In genomic region chr6:98949286-98949685, GRCm38 (mm10) we compare ENCODE assay signal across 10 mouse cellular contexts.
DNase-seq lines count a peak whose midpoint lies in the region; ATAC-seq lines count a peak whose summit lies in the region.
"Had no signal": no experiment of that assay in that cellular context is flagged by ENCODE, and none has a peak within 500 bp of the region (broad histone marks: within the 10 kb centered on the region; RNA-seq: fewer than 3 reads in every experiment).

No protein-coding gene starts in this region.

- H3K27ac ChIP-seq in heart, embryonic 12.5 days (ENCODE audit: poor library complexity, severe bottlenecking), result 0 out of 2 replicates have a peak overlapping the region, but pooled peaks have one; percentile 30
- H3K27ac ChIP-seq in limb, embryonic 12.5 days, result peak overlapping the region; percentile 80; the same call in 1 of the 2 replicates
- H3K27ac ChIP-seq in forebrain, embryonic 16.5 days (ENCODE audit: low read length), result no peak overlapping the region
- H3K27ac ChIP-seq: liver, embryonic 13.5 days had no signal

- H3K4me1 ChIP-seq in heart, embryonic 12.5 days (replicated peaks), result peaks cover 39% of the 10 kb centered on the region
- peaks cover 33% of the 10 kb centered on the region for H3K4me1 ChIP-seq in limb, embryonic 12.5 days (replicated peaks)
- H3K4me1 ChIP-seq in forebrain, embryonic 16.5 days (replicated peaks; ENCODE audit: control insufficient read depth, insufficient read depth, low read length), result peaks cover 30% of the 10 kb centered on the region

- peaks cover 48% of the 10 kb centered on the region for H3K36me3 ChIP-seq in heart, embryonic 12.5 days
- peaks cover 19% of the 10 kb centered on the region for H3K36me3 ChIP-seq in limb, embryonic 12.5 days
- no peaks in the 10 kb centered on the region for H3K36me3 ChIP-seq in forebrain, embryonic 16.5 days (ENCODE audit: control insufficient read depth, insufficient read depth)

- H3K4me2 ChIP-seq in heart, embryonic 12.5 days, result no peak overlapping the region
- no peak overlapping the region for H3K4me2 ChIP-seq in limb, embryonic 12.5 days
- no peak overlapping the region for H3K4me2 ChIP-seq in forebrain, embryonic 16.5 days (ENCODE audit: low read length)
- H3K4me2 ChIP-seq: liver, embryonic 13.5 days had no signal

- no peaks in the 10 kb centered on the region for H3K9me3 ChIP-seq in heart, embryonic 12.5 days (replicated peaks)
- no peaks in the 10 kb centered on the region for H3K9me3 ChIP-seq in limb, embryonic 12.5 days
- H3K9me3 ChIP-seq in forebrain, embryonic 16.5 days (ENCODE audit: control insufficient read depth, low read length), result no peaks in the 10 kb centered on the region
- H3K9me3 ChIP-seq: liver, embryonic 13.5 days had no signal

- peak; percentile 39 to 46 for DNase-seq in heart, adult 18-20 months
- no peak for DNase-seq in heart, postnatal 36 days
- DNase-seq in NIH3T3 (ENCODE audit: low read depth), result peak; percentile 64
- DNase-seq in frontal cortex, postnatal 25 days (ENCODE audit: low spot score in 2 of 2), result no peak
- no peak for DNase-seq in spleen, adult 18-20 months
- DNase-seq: liver, embryonic 13.5 days had no signal

- H3K27me3 ChIP-seq in heart, embryonic 12.5 days (replicated peaks), result no peaks in the 10 kb centered on the region
- H3K27me3 ChIP-seq in limb, embryonic 12.5 days, result no peaks in the 10 kb centered on the region
- 0 out of 2 replicates have a peak, but pooled peaks cover 2% of the 10 kb centered on the region for H3K27me3 ChIP-seq in forebrain, embryonic 16.5 days (replicated peaks; ENCODE audit: control insufficient read depth, insufficient read depth, low read length)
- H3K27me3 ChIP-seq: CH12.LX; liver, embryonic 13.5 days had no signal

- no peak for ATAC-seq in heart, embryonic 12.5 days (ENCODE audit: insufficient number of reproducible peaks, low FRiP score)
- no peak for ATAC-seq in limb, embryonic 12.5 days (ENCODE audit: insufficient number of reproducible peaks, insufficient read depth, low FRiP score, low TSS enrichment, low read depth)
- no peak for ATAC-seq in forebrain, embryonic 16.5 days

- WGBS in heart, embryonic 12.5 days, result 53% methylated on average over 7 of the region's 7 CpGs
- WGBS in limb, embryonic 12.5 days, result 74% methylated on average over 7 of the region's 7 CpGs
- 39% methylated on average over 7 of the region's 7 CpGs for WGBS in forebrain, embryonic 16.5 days

- H3K9ac ChIP-seq in heart, embryonic 12.5 days, result no peak overlapping the region
- no peak overlapping the region for H3K9ac ChIP-seq in limb, embryonic 12.5 days (replicated peaks)
- H3K9ac ChIP-seq in forebrain, embryonic 16.5 days (replicated peaks; ENCODE audit: low read depth, low read length), result no peak overlapping the region
- H3K9ac ChIP-seq: liver, embryonic 13.5 days had no signal

- intact Hi-C loops in heart, postnatal 36 days (cut with DNase I), result no loop called here

- H3K4me3 ChIP-seq in heart, embryonic 12.5 days, result no peak overlapping the region
- H3K4me3 ChIP-seq in limb, embryonic 12.5 days (replicated peaks), result no peak overlapping the region
- H3K4me3 ChIP-seq in forebrain, embryonic 16.5 days (replicated peaks; ENCODE audit: low read length), result no peak overlapping the region
- H3K4me3 ChIP-seq: liver, embryonic 13.5 days had no signal

Comparison
In these comparisons a context has a peak if more than half of its experiments do, and no peak if none do; other contexts are left out.
1. DNase-seq: peak in heart, adult 18-20 months (2 of 2) and NIH3T3 (single experiment); none in heart, postnatal 36 days (0 of 2), frontal cortex, postnatal 25 days (0 of 2) and spleen, adult 18-20 months (0 of 2).